Mouse (Mus musculus): Measurements from ENCODE around the gene 2810408A11Rik. TPM values are rescaled to one million over a fixed set of nuclear protein-coding genes. Genes with fewer than 3 reads are reported as not detected.
A peak's percentile ranks its signal among the peaks of the same experiment; 100 is the strongest.

Gene 2810408A11Rik
- polyA plus RNA-seq, 1 experiment = 3.0 TPM

DNA sequence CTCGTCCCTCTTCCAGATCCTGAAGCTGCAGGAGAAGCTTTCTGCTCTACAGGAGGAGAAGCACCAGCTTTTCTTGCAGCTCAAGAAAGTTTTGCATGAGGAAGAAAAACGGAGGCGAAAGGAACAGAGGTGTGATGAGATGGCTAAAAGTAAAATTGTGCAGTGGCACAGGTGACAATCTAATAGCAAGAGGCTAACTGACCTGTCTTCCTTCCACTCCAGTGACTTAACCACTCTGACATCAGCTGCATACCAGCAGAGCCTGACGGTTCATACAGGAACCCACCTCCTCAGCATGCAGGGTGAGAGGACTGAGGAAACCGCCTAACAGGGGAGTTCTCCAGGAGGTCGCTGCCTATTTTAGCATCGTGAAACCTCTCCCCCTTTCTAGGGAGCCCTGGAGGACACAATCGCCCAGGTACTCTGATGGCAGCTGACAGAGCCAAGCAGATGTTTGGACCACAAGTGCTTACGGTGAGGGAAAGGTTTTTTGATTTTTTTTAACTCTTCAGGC lies 14.2 kb upstream of the 2810408A11Rik start:
- peaks cover 51% of the 10 kb centered on the region for H3K79me2 ChIP-seq (ENCODE audit: control insufficient read depth, insufficient read depth)
- H3K4me3 ChIP-seq = peak overlapping the region; percentile 50
- peak overlapping the region; percentile 79 for H3K4me2 ChIP-seq (ENCODE audit: low read depth)
- TF ChIP-seq POLR2AphosphoS2 (IDR thresholded peaks at IDR 0.05; ENCODE audit: insufficient read length, low read depth) (peak; percentile 56), SRF (IDR thresholded peaks at IDR 0.05; ENCODE audit: control insufficient read depth, insufficient read length, low read depth) (no peak)
- H3K27me3 ChIP-seq (ENCODE audit: control insufficient read depth, insufficient read depth, insufficient read length) = no peaks in the 10 kb centered on the region
- H3ac ChIP-seq (ENCODE audit: control insufficient read depth, insufficient read length) = peak overlapping the region; percentile 69
- peaks cover 54% of the 10 kb centered on the region for H3K36me3 ChIP-seq (ENCODE audit: control insufficient read depth, insufficient read depth)

DNA sequence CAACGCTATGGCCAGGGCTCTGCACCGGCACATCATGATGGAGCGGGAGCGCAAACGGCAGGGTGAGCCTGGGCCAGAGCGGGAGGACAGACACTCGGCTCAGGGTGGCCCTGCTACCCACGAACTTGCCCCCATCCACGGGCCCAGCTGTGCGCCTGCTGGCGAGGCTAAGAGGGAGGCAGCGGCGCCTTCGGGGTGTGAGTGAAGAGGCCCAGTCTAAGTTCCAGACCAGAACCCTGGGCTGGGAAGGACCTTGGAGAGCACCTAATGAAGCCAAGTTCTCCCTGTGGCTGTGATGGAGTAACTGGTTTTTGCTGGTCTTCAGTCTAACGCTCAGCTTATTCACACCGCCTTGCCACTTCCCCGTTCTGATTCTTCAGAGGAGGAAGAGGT lies 13.6 kb upstream of the 2810408A11Rik start:
- Histone ChIP-seq H3K4me3 (peak overlapping the region; percentile 50), H3K27me3 (ENCODE audit: control insufficient read depth, insufficient read depth, insufficient read length) (no peaks in the 10 kb centered on the region), H3ac (ENCODE audit: control insufficient read depth, insufficient read length) (peak overlapping the region; percentile 69), H3K36me3 (ENCODE audit: control insufficient read depth, insufficient read depth) (peaks cover 61% of the 10 kb centered on the region), H3K4me2 (ENCODE audit: low read depth) (peak overlapping the region; percentile 79), H3K79me2 (ENCODE audit: control insufficient read depth, insufficient read depth) (peaks cover 45% of the 10 kb centered on the region)
- TF ChIP-seq POLR2AphosphoS2 (IDR thresholded peaks at IDR 0.05; ENCODE audit: insufficient read length, low read depth) = peak; percentile 80
- peak; percentile 19 for TF ChIP-seq REST (IDR thresholded peaks at IDR 0.05; ENCODE audit: insufficient read depth, insufficient read length)
- no peak for TF ChIP-seq E2F4 (IDR thresholded peaks at IDR 0.05; ENCODE audit: insufficient read depth)

DNA sequence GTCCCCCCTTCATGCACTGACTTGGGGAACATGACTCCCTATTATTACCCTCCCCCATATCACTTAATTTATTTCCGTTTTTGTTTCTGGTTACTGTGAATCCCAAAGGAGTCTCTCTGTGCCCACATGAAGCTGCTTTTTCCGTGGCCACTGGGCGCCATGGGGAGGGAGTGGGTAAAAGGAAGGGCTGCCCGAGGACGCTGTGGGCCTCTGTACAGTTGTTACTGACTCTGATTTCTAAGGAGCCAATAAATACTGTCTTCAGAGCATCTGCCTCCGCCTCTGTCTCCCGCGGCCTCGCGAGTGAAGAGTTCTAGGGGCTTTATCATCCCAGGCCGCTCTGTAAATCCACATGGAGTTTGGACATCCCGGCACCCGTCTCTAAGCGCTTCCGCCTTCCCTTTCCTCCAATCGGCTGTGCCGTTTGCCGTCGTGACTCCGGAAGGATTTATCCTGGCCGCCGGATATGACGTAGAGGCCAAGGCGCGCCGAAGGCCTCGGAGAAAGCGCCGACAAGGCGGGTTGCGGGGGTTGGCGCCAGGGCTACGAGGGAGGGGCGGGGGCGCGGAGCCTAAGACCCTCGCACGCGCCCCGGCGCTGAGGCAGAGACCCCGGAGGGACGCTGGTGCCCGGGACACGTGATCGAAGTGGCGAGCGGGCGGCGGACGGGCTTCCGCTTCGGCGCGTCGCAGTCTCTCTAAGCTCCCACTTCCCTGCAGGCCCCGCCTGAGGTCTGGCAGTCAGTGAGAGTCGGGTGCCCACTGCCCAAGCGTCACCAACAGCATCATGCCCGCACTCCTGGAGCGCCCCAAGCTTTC lies 13.0 kb upstream of the 2810408A11Rik start, which contains the start of gene Gps2:
Gene Gps2, plus strand, starts transcription at position 335 of the 818 bp plus-strand sequence.
- Histone ChIP-seq H3K36me3 (ENCODE audit: control insufficient read depth, insufficient read depth) (peaks cover 58% of the 10 kb centered on the region), H3K4me2 (ENCODE audit: low read depth) (peak within 1 kb of the TSS; percentile 79), H3K27me3 (ENCODE audit: control insufficient read depth, insufficient read depth, insufficient read length) (no peaks in the 10 kb centered on the region), H3K4me3 (peak within 1 kb of the TSS; percentile 50), H3K79me2 (ENCODE audit: control insufficient read depth, insufficient read depth) (peaks cover 39% of the 10 kb centered on the region), H3ac (ENCODE audit: control insufficient read depth, insufficient read length) (peak within 1 kb of the TSS; percentile 69)
- TF ChIP-seq POLR2AphosphoS2 (IDR thresholded peaks at IDR 0.05; ENCODE audit: insufficient read length, low read depth) = peak; percentile 79
- no peak for TF ChIP-seq USF1 (IDR thresholded peaks at IDR 0.05; ENCODE audit: low read depth)
- TF ChIP-seq REST (IDR thresholded peaks at IDR 0.05; ENCODE audit: insufficient read depth, insufficient read length) = no peak
- TF ChIP-seq E2F4 (IDR thresholded peaks at IDR 0.05; ENCODE audit: insufficient read depth) = peak; percentile 75
- TF ChIP-seq CEBPB (IDR thresholded peaks at IDR 0.05; ENCODE audit: insufficient read depth, poor library complexity, severe bottlenecking) = no peak
- no peak for TF ChIP-seq MAX (IDR thresholded peaks at IDR 0.05; ENCODE audit: low read depth)
- TF ChIP-seq TCF3 (IDR thresholded peaks at IDR 0.05; ENCODE audit: insufficient read length, low read depth) = no peak
- no peak for TF ChIP-seq SRF (IDR thresholded peaks at IDR 0.05; ENCODE audit: control insufficient read depth, insufficient read length, low read depth)
- TF ChIP-seq POLR2A (IDR thresholded peaks at IDR 0.05; ENCODE audit: insufficient read length, low read depth) = peak; percentile 57
- TF ChIP-seq TCF12 (IDR thresholded peaks at IDR 0.05; ENCODE audit: insufficient read depth, poor library complexity, severe bottlenecking) = no peak
- TF ChIP-seq MYOD1 (IDR thresholded peaks at IDR 0.05; ENCODE audit: control insufficient read depth in 1 of 3, insufficient read length in 2 of 3, low read depth in 2 of 3) = no peak
- TF ChIP-seq MYOG (IDR thresholded peaks at IDR 0.05; ENCODE audit: control insufficient read depth in 1 of 3, insufficient read depth in 1 of 3, insufficient read length in 2 of 3, low read depth in 2 of 3) = peak in 1 of 3 experiments; percentile 2

DNA sequence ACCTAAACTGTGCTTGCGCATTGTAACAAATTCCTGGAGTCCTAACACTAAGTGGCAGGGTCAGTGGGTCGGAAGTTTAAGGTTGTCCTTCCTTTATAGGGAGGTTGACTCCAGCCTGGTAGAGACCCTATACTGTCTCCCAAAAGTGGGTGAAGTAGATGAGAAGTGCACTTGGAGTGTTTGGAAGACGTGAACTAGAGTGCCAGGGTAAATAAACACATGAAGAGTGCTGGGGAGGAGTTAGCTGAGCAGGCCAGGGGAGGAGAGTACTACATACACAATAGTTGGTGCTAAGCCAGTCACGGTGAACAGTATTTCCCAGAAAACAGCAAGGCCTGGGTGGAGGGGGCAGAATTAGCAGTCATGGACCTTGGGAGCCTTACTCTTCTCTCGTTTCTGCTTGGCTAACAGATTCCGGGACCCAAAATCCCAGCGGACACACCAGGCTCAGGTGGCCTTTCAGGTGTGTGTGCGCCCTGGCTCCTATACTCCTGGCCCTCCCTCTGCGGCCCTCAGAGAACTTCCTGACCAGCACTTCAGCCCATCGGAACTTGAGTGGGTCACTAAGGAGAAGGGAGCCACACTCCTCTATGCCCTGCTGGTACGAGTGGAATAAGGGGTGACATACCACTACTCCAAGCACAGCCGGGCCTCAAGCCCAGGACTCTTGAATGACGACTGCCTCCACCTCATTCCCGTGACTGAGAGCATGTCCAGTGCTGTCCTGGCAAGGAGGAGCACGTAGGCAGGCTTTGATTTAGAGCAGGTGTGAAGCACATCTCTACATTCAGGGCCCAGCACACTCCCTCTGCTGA lies 12.1 kb upstream of the 2810408A11Rik start:
- peak overlapping the region; percentile 50 for H3K4me3 ChIP-seq
- H3ac ChIP-seq (ENCODE audit: control insufficient read depth, insufficient read length) = no peak overlapping the region
- TF ChIP-seq MYOG (IDR thresholded peaks at IDR 0.05; ENCODE audit: control insufficient read depth in 1 of 3, insufficient read depth in 1 of 3, insufficient read length in 2 of 3, low read depth in 2 of 3) (no peak), REST (IDR thresholded peaks at IDR 0.05; ENCODE audit: insufficient read depth, insufficient read length) (no peak), MAX (IDR thresholded peaks at IDR 0.05; ENCODE audit: low read depth) (no peak), SRF (IDR thresholded peaks at IDR 0.05; ENCODE audit: control insufficient read depth, insufficient read length, low read depth) (no peak), POLR2A (IDR thresholded peaks at IDR 0.05; ENCODE audit: insufficient read length, low read depth) (no peak), TCF3 (IDR thresholded peaks at IDR 0.05; ENCODE audit: insufficient read length, low read depth) (no peak), MYOD1 (IDR thresholded peaks at IDR 0.05; ENCODE audit: control insufficient read depth in 1 of 3, insufficient read length in 2 of 3, low read depth in 2 of 3) (no peak), TCF12 (IDR thresholded peaks at IDR 0.05; ENCODE audit: insufficient read depth, poor library complexity, severe bottlenecking) (no peak), E2F4 (IDR thresholded peaks at IDR 0.05; ENCODE audit: insufficient read depth) (no peak), USF1 (IDR thresholded peaks at IDR 0.05; ENCODE audit: low read depth) (no peak), POLR2AphosphoS2 (IDR thresholded peaks at IDR 0.05; ENCODE audit: insufficient read length, low read depth) (no peak), CEBPB (IDR thresholded peaks at IDR 0.05; ENCODE audit: insufficient read depth, poor library complexity, severe bottlenecking) (no peak)
- peak overlapping the region; percentile 79 for H3K4me2 ChIP-seq (ENCODE audit: low read depth)
- H3K79me2 ChIP-seq (ENCODE audit: control insufficient read depth, insufficient read depth) = peaks cover 31% of the 10 kb centered on the region
- peaks cover 55% of the 10 kb centered on the region for H3K36me3 ChIP-seq (ENCODE audit: control insufficient read depth, insufficient read depth)
- H3K27me3 ChIP-seq (ENCODE audit: control insufficient read depth, insufficient read depth, insufficient read length) = no peaks in the 10 kb centered on the region
